8 mouse cellular contexts compared by ENCODE assay signal in the genomic region with DNA sequence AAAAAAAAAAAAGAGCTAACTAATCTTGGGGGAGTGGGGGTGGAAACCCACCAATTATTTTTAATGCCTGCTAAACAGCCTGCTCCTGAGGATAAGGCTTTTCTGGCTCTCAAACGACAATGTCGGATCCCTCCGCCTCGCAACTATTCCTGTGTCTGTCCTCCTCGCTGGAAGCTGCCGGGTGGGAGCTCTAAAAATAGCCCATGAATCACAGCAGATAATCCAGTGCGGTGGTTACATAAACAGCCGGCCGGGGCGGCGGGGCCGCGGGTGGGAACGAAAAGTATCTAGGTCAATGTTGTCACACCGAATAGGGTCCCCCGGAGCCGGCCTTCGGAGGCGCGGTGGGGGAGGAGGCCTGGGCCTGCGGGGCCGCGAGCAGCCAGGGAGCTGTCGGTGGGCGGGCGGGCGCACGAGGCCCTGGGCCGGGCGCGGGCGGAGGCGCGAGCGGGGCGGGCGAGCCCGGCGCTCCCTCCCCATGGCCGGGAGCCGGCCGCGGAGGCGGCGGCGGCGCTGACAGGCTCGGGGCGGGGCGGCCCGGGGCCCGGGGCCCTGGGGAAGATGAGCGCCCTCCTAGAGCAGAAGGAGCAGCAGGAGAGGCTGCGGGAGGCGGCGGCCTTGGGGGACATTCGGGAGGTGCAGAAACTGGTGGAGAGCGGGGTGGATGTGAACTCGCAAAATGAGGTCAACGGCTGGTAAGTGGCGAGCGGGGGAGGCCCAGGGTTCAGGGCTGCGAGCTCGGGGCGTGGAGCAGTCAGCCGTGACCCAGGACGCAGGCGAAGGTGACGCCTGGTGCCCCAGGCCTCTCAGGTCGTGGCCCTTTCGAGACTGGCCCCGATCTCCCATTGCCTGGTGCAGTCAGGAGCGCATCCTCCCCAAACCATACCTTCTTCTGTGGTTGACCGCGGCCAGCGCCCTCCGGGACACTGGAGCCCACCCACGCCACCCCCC. TPM values are rescaled to one million over a fixed set of nuclear protein-coding genes. Genes with fewer than 3 reads are reported as not detected.
DNase-seq lines count a peak whose midpoint lies in the region; ATAC-seq lines count a peak whose summit lies in the region.

TSS of gene Ankrd40 (plus strand) at position 309 of the 951 bp plus-strand sequence.

- ATAC-seq in heart, embryonic 14.5 days (ENCODE audit: insufficient number of reproducible peaks, insufficient read depth, low FRiP score, low read depth): peak; percentile 93
- ATAC-seq in liver, embryonic 13.5 days (ENCODE audit: low read depth): peak; percentile 90
- ATAC-seq in stomach, embryonic 16.5 days (ENCODE audit: insufficient read depth, low FRiP score): peak; percentile 91

- H3K27ac ChIP-seq in brown adipose tissue, adult 24 weeks (replicated peaks; ENCODE audit: low read depth, low read length): peak within 1 kb of the TSS; percentile 98
- H3K27ac ChIP-seq in heart, embryonic 14.5 days (replicated peaks in 1 of 2; ENCODE audit: control insufficient read depth in 1 of 2, insufficient read depth in 1 of 2, low read depth in 2 of 2, low read length in 2 of 2): peak within 1 kb of the TSS; percentile 98 to 99
- peak within 1 kb of the TSS; percentile 87 for H3K27ac ChIP-seq in liver, embryonic 13.5 days
- H3K27ac ChIP-seq in stomach, embryonic 16.5 days (ENCODE audit: low read length): peak within 1 kb of the TSS; percentile 98

- peaks cover 15% of the 10 kb centered on the region; the same call in 1 of the 2 replicates for H3K36me3 ChIP-seq in heart, embryonic 14.5 days (ENCODE audit: control insufficient read depth, insufficient read depth, low read length)
- H3K36me3 ChIP-seq in liver, embryonic 13.5 days: no peaks in the 10 kb centered on the region
- H3K36me3 ChIP-seq in stomach, embryonic 16.5 days (ENCODE audit: control insufficient read depth, insufficient read depth, low read length): no peaks in the 10 kb centered on the region

- under 1% methylated on average over 60 of the region's 78 CpGs for WGBS in heart, embryonic 14.5 days
- WGBS in liver, embryonic 13.5 days (ENCODE audit: insufficient replicate concordance): under 1% methylated on average over 74 of the region's 78 CpGs
- under 1% methylated on average over 77 of the region's 78 CpGs for WGBS in stomach, embryonic 16.5 days

- peak; percentile 89 for DNase-seq in CD4-positive, CD25-positive, alpha-beta regulatory T cell, adult 2 months (ENCODE audit: low read depth, low spot score)
- peak; percentile 80 for DNase-seq in fibroblast of lung, adult 2 months (ENCODE audit: low read depth)
- DNase-seq in kidney, postnatal 14 days: peak; percentile 96
- peak; percentile 75 for DNase-seq in liver, embryonic 13.5 days
- peak; percentile 95 for DNase-seq in neural tube, embryonic 10.5 days (ENCODE audit: extremely low spot score, low spot score)

- H3K4me3 ChIP-seq in brown adipose tissue, adult 24 weeks (ENCODE audit: insufficient read depth, low read depth, low read length): peak within 1 kb of the TSS; percentile 76
- H3K4me3 ChIP-seq in heart, embryonic 14.5 days (ENCODE audit: control insufficient read depth in 1 of 2, insufficient read depth in 1 of 2, low read depth in 1 of 2, low read length in 2 of 2): peak within 1 kb of the TSS; percentile 84 to 99
- peak within 1 kb of the TSS; percentile 80 for H3K4me3 ChIP-seq in liver, embryonic 13.5 days (replicated peaks)
- peak within 1 kb of the TSS; percentile 81 for H3K4me3 ChIP-seq in stomach, embryonic 16.5 days (replicated peaks; ENCODE audit: low read length)

- peak within 1 kb of the TSS; percentile 98 for H3K9ac ChIP-seq in heart, embryonic 14.5 days (ENCODE audit: low read length)
- peak within 1 kb of the TSS; percentile 88 for H3K9ac ChIP-seq in liver, embryonic 13.5 days
- peak within 1 kb of the TSS; percentile 99 for H3K9ac ChIP-seq in stomach, embryonic 16.5 days (ENCODE audit: low read length)

- H3K27me3 ChIP-seq in heart, embryonic 14.5 days (ENCODE audit: control insufficient read depth, insufficient read depth, low read length): no peaks in the 10 kb centered on the region
- H3K27me3 ChIP-seq in liver, embryonic 13.5 days: 0 out of 2 replicates have a peak, but pooled peaks cover 5% of the 10 kb centered on the region
- H3K27me3 ChIP-seq in stomach, embryonic 16.5 days (ENCODE audit: control insufficient read depth, insufficient read depth, low read length): no peaks in the 10 kb centered on the region

- peaks cover 8% of the 10 kb centered on the region for H3K4me1 ChIP-seq in brown adipose tissue, adult 24 weeks (ENCODE audit: control insufficient read depth, insufficient read depth, insufficient read length, low read length)
- peaks cover 6 to 23% of the 10 kb centered on the region in 2 experiments for H3K4me1 ChIP-seq in heart, embryonic 14.5 days (ENCODE audit: control insufficient read depth in 2 of 2, insufficient read depth in 2 of 2, low read length in 2 of 2)
- H3K4me1 ChIP-seq in liver, embryonic 13.5 days (replicated peaks): peaks cover 62% of the 10 kb centered on the region
- H3K4me1 ChIP-seq in stomach, embryonic 16.5 days (ENCODE audit: control insufficient read depth, insufficient read depth, low read length): peaks cover 33% of the 10 kb centered on the region

- H3K9me3 ChIP-seq in heart, embryonic 14.5 days (ENCODE audit: control insufficient read depth, low read length): no peaks in the 10 kb centered on the region
- no peaks in the 10 kb centered on the region for H3K9me3 ChIP-seq in liver, embryonic 13.5 days (replicated peaks)
- H3K9me3 ChIP-seq in stomach, embryonic 16.5 days (replicated peaks; ENCODE audit: control insufficient read depth, low read length): no peaks in the 10 kb centered on the region

- H3K4me2 ChIP-seq in heart, embryonic 14.5 days (ENCODE audit: low read length): peak within 1 kb of the TSS; percentile 61
- H3K4me2 ChIP-seq in liver, embryonic 13.5 days: peak within 1 kb of the TSS; percentile 92
- H3K4me2 ChIP-seq in stomach, embryonic 16.5 days (ENCODE audit: low read depth, low read length): peak within 1 kb of the TSS; percentile 72

RNA-seq across cellular contexts. Expression of gene Ankrd40, which starts in this region (rescaled TPM):
- polyA plus RNA-seq in brown adipose tissue, adult 24 weeks (2012; ENCODE audit: insufficient read depth, insufficient read length, missing spikeins): 160 and 214 TPM in 2 replicates
- 46.1 and 59.2 TPM in 2 replicates for polyA plus RNA-seq in heart, embryonic 14.5 days (2014; fragmentation: Nextera tagmentation; extraction: Ambion mirVana)
- 5.2 and 5.5 TPM in 2 replicates for polyA plus RNA-seq in liver, embryonic 13.5 days (2015; fragmentation: Nextera tagmentation; extraction: Ambion mirVana)
- 11.0 and 11.1 TPM in 2 replicates for polyA plus RNA-seq in stomach, embryonic 16.5 days (2015; fragmentation: Nextera tagmentation; extraction: Ambion mirVana)

Comparison
In these comparisons a context has a peak if more than half of its experiments do, and no peak if none do; other contexts are left out.
1. Peak in every context shown above with its lines: DNase-seq, ATAC-seq, H3K4me3 ChIP-seq and H3K27ac ChIP-seq.